Mouse (Mus musculus): Measurements from ENCODE around the gene Prdm16. TPM values are rescaled to one million over a fixed set of nuclear protein-coding genes. Genes with fewer than 3 reads are reported as not detected.

The Prdm16 gene
- total RNA-seq, 1 experiment, result 3.1 TPM

DNA sequence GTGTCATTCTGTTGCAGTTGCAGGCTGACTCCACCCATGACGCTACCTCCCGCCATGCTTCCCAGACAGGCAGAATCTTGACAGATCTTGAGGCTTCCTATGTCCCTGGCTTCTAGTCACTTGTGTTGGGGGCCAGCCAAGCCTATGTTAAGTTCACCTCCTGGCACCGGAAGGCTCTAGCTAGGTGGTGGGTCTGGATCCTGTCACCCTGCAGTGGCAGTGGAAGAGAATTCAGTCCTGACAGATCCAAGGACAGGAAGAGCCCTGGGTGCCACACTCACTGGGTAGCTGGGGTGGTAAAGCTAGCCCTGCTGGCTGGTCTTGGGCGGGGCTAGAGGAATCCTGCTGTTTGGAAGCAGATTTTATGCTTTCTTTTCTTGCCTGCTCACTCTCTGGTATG lies 311.3 kb downstream of the Prdm16 start:
- no peak overlapping the region for H3K27ac ChIP-seq (ENCODE audit: insufficient read depth, low read depth, low read length, poor library complexity, severe bottlenecking)
- no peaks in the 10 kb centered on the region for H3K9me3 ChIP-seq (ENCODE audit: control insufficient read depth, insufficient read depth, low read depth, low read length)
- in situ Hi-C loops (cut with MboI; ENCODE audit: low sequenced_read_pairs in 2 of 2, unreplicated experiment in 2 of 2), result no loop called here

GRCm38 (mm10) chr4:154313622-154313967 lies 323.1 kb downstream of the Prdm16 start:
- H3K4me1 ChIP-seq (ENCODE audit: control insufficient read depth in 2 of 2, insufficient read depth in 2 of 2, low read length in 2 of 2, poor library complexity in 1 of 2), result no peaks in the 10 kb centered on the region
- H3K4me3 ChIP-seq (ENCODE audit: insufficient read depth in 1 of 2, low read depth in 1 of 2, low read length in 2 of 2, poor library complexity in 1 of 2, severe bottlenecking in 1 of 2), result no peak overlapping the region
- no peak overlapping the region for H3K9ac ChIP-seq (ENCODE audit: insufficient read depth, low read depth, low read length, poor library complexity, severe bottlenecking)
- no peak overlapping the region for H3K27ac ChIP-seq (ENCODE audit: insufficient read depth, low read depth, low read length, poor library complexity, severe bottlenecking)
- in situ Hi-C loops (cut with MboI; ENCODE audit: low sequenced_read_pairs in 2 of 2, unreplicated experiment in 2 of 2), result no loop called here
- TF ChIP-seq ZC3H11A (IDR thresholded peaks at IDR 0.05; ENCODE audit: borderline replicate concordance, low read depth, low read length) (no peak), CHD2 (IDR thresholded peaks at IDR 0.05; ENCODE audit: low read depth, low read length) (no peak), MAFK (IDR thresholded peaks at IDR 0.05; ENCODE audit: insufficient read depth, low read depth, low read length) (no peak), ZNF384 (IDR thresholded peaks at IDR 0.05; ENCODE audit: low read depth, low read length) (no peak), HCFC1 (IDR thresholded peaks at IDR 0.05; ENCODE audit: borderline replicate concordance, insufficient read depth, low read length) (no peak)
- DNase-seq (ENCODE audit: low read depth, low spot score), result no peak
- H3K36me3 ChIP-seq (ENCODE audit: control insufficient read depth, insufficient read depth, low read length, poor library complexity, severe bottlenecking), result no peaks in the 10 kb centered on the region
- H3K9me3 ChIP-seq (ENCODE audit: control insufficient read depth, insufficient read depth, low read depth, low read length), result no peaks in the 10 kb centered on the region

More for the DNA sequence above, 311.3 kb downstream of the Prdm16 start:
- Histone ChIP-seq H3K4me3 (ENCODE audit: insufficient read depth in 1 of 2, low read depth in 1 of 2, low read length in 2 of 2, poor library complexity in 1 of 2, severe bottlenecking in 1 of 2) (no peak overlapping the region), H3K36me3 (ENCODE audit: control insufficient read depth, insufficient read depth, low read length, poor library complexity, severe bottlenecking) (no peaks in the 10 kb centered on the region), H3K9ac (ENCODE audit: insufficient read depth, low read depth, low read length, poor library complexity, severe bottlenecking) (no peak overlapping the region), H3K4me1 (ENCODE audit: control insufficient read depth in 2 of 2, insufficient read depth in 2 of 2, low read length in 2 of 2, poor library complexity in 1 of 2) (peaks cover 0 to 5% of the 10 kb centered on the region in 2 experiments; a peak in 1 of 4 replicates)
- DNase-seq (ENCODE audit: low read depth, low spot score), result no peak
- no peak for TF ChIP-seq CHD2 (IDR thresholded peaks at IDR 0.05; ENCODE audit: low read depth, low read length)

- Histone ChIP-seq H3K9ac (ENCODE audit: insufficient read depth, low read depth, low read length, poor library complexity, severe bottlenecking) (no peak overlapping the region), H3K4me1 (ENCODE audit: control insufficient read depth in 2 of 2, insufficient read depth in 2 of 2, low read length in 2 of 2, poor library complexity in 1 of 2) (no peaks in the 10 kb centered on the region), H3K4me3 (ENCODE audit: insufficient read depth in 1 of 2, low read depth in 1 of 2, low read length in 2 of 2, poor library complexity in 1 of 2, severe bottlenecking in 1 of 2) (no peak overlapping the region), H3K27ac (ENCODE audit: insufficient read depth, low read depth, low read length, poor library complexity, severe bottlenecking) (no peak overlapping the region), H3K9me3 (ENCODE audit: control insufficient read depth, insufficient read depth, low read depth, low read length) (no peaks in the 10 kb centered on the region), H3K36me3 (ENCODE audit: control insufficient read depth, insufficient read depth, low read length, poor library complexity, severe bottlenecking) (no peaks in the 10 kb centered on the region)
- TF ChIP-seq ZC3H11A (IDR thresholded peaks at IDR 0.05; ENCODE audit: borderline replicate concordance, low read depth, low read length) (no peak), ZNF384 (IDR thresholded peaks at IDR 0.05; ENCODE audit: low read depth, low read length) (no peak), MAFK (IDR thresholded peaks at IDR 0.05; ENCODE audit: insufficient read depth, low read depth, low read length) (no peak), HCFC1 (IDR thresholded peaks at IDR 0.05; ENCODE audit: borderline replicate concordance, insufficient read depth, low read length) (no peak), CHD2 (IDR thresholded peaks at IDR 0.05; ENCODE audit: low read depth, low read length) (no peak)
- DNase-seq (ENCODE audit: low read depth, low spot score), result no peak
- in situ Hi-C loops (cut with MboI; ENCODE audit: low sequenced_read_pairs in 2 of 2, unreplicated experiment in 2 of 2), result no loop called here
Measured at GRCm38 (mm10) chr4:154312935-154313621, 323.6 kb downstream of the Prdm16 start.

GRCm38 (mm10) chr4:154312143-154312812 lies 324.4 kb downstream of the Prdm16 start:
- no peaks in the 10 kb centered on the region for H3K9me3 ChIP-seq (ENCODE audit: control insufficient read depth, insufficient read depth, low read depth, low read length)
- no peak for TF ChIP-seq HCFC1 (IDR thresholded peaks at IDR 0.05; ENCODE audit: borderline replicate concordance, insufficient read depth, low read length)
- no peak for TF ChIP-seq MAFK (IDR thresholded peaks at IDR 0.05; ENCODE audit: insufficient read depth, low read depth, low read length)
- no peak for TF ChIP-seq CHD2 (IDR thresholded peaks at IDR 0.05; ENCODE audit: low read depth, low read length)
- no peaks in the 10 kb centered on the region for H3K4me1 ChIP-seq (ENCODE audit: control insufficient read depth in 2 of 2, insufficient read depth in 2 of 2, low read length in 2 of 2, poor library complexity in 1 of 2)
- no peak overlapping the region for H3K9ac ChIP-seq (ENCODE audit: insufficient read depth, low read depth, low read length, poor library complexity, severe bottlenecking)
- H3K27ac ChIP-seq (ENCODE audit: insufficient read depth, low read depth, low read length, poor library complexity, severe bottlenecking), result no peak overlapping the region
- in situ Hi-C loops (cut with MboI; ENCODE audit: low sequenced_read_pairs in 2 of 2, unreplicated experiment in 2 of 2), result no loop called here
- DNase-seq (ENCODE audit: low read depth, low spot score), result no peak
- no peak overlapping the region for H3K4me3 ChIP-seq (ENCODE audit: insufficient read depth in 1 of 2, low read depth in 1 of 2, low read length in 2 of 2, poor library complexity in 1 of 2, severe bottlenecking in 1 of 2)
- no peaks in the 10 kb centered on the region for H3K36me3 ChIP-seq (ENCODE audit: control insufficient read depth, insufficient read depth, low read length, poor library complexity, severe bottlenecking)
